Mouse (Mus musculus) layer of hippocampus, postnatal 14 days (tissue): Measurements from ENCODE around the gene Eng. TPM values are rescaled to one million over a fixed set of nuclear protein-coding genes. Genes with fewer than 3 reads are reported as not detected.
A peak's percentile ranks its signal among the peaks of the same experiment; 100 is the strongest.

Source experiments
- DNase-seq, 2 experiments: peaks; one replicate each; pipeline ENCODE4 v3.0.0; 2021 to 2022; ENCODE audit warnings: low spot score in 2 of 2, mixed read lengths in 1 of 2
- total RNA-seq, 2 experiments: library from RNA; stranded (reverse); gene quantifications; 2 replicates each; pipeline ENCODE4 v1.2.3; 2021

The Eng gene
- total RNA-seq, 2 experiments from 2014 or later, result 27.0 to 28.8 TPM

DNA sequence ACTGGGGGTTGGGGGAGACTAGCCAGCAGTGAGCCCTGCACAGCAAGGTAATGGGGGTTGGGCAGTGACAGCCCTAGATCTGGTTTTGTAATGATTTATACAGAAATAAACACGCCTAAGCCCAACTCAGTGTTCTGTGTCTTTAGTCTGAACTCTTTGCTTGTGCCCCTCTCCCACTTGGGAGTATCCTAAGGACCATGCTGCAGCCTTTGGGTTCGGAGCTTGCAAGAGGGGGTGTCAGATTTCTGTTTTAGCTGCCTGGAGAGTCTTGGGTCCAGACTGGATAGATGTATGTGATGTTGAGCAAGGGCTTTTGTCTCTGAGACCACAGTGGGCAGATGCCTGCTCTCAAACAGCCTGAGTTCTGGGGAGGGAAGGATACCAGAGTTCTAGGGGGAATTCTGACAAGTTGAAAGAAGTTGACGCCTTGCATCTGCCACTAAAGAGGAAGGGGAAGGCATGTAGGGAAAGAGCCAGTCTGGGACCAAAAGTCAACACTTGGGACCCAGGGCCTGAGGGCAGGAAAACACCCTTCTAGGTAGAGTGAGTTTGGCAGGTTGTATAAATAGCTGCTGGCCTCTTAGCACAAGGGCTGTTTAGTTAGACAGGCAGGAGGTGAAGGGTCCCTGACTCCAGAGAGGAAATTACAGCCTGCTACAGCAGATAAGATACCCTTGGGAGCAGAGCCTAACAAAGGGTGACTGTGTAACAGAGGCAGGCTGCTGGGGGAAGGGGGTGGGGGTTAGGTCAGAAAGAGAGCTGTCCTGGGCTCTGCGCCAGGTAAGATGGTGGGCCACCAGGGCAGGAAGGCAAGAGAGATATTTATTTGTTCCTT, 25.5 kb upstream of the Eng start:
- no peak for DNase-seq

DNA sequence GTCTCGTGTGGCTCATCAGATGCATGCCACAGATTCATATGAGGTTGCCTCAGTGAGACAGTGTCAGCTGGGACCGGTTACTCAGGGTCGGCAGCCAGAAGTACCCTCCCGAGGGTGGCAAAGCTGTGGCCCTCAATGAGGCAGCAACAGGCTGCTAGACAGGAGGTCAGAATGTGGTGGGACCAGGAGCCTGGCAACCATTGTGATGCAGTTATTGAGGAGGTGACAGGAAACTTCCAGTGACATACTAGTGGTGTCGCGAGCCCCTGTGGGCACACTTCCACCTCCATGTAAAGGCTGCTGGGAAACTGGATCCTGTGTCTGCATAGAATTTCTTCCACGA, 24.9 kb upstream of the Eng start, which contains the start of gene Ak1:
Gene Ak1 (plus strand): TSS at position 242 of the 343 bp plus-strand sequence.
- no peak for DNase-seq

DNA sequence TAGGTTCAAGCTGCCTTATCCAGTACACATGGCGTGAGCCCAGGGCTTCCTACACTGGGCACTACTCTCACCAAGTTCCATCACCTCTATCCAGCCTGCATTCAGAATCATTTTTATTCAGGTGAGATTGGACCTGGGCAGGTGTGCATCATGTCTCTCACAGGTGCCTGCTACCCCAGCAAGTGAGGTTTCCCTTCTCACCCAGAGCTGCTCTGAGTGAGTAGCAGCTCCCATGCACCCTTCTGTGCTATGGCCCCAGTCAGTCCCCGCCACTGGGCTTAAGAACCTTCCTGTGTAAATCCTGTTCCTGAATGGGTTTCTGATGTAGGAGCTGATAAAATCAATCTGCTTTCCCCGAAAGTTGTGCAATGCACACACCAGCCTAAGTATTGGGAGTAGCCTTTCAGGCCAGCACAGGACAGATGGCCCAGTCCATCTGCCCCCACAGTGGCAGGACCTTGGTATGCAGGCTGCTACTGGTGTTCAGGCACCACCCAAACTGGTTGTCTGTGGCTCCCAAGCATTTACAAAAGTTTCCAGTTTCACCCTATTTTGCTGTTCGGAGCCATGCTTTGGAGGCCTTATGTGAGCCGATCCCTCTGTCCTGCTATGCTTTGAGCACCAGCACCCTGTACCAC, 22.2 kb upstream of the Eng start:
- DNase-seq, result no peak

GRCm38 (mm10) chr2:32625212-32625872, 21.1 kb upstream of the Eng start:
- DNase-seq, result peak; percentile 80 to 87

- peak in 1 of 2 experiments; percentile 41 for DNase-seq
Measured at GRCm38 (mm10) chr2:32625873-32626694, 20.3 kb upstream of the Eng start.

DNA sequence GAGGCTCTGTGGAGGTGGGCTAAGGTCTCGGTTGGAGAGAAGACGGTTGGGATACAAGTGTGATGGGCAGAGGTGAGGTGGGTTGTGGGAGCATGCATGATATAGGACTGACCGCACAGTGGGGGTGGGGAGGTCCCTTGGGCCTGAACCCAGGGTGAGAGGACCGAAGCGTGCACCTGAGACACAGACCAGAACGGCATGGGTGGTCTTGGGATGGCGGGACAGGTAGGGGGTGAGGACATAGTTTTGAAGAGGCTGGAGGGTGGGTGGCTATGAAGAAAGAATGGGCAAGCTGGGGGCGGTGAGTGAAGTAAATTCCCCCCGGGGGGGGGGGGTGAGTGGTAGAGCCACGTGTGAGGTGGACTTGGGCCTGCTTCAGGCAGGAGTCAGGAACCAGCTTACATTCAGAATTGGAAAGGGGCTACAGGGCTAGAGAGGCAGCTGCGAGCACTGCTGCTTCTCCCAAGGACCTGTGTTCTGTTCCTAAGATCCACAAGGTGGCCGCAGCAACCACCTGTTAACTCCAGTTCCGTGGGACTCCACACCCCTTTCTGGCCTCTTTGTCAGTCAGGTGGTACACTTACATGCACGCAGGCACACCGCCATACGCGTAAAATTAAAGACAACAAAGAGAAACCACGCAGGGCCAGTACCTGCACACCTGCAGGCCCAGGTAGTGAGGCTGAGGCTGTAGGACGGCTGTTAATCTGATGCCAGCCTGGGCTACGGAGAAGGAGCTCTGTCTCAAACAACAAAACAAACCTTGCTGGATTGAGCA, 18.9 kb upstream of the Eng start:
- DNase-seq, result no peak

GRCm38 (mm10) chr2:32628044-32628550, 18.3 kb upstream of the Eng start:
- no peak for DNase-seq

DNA sequence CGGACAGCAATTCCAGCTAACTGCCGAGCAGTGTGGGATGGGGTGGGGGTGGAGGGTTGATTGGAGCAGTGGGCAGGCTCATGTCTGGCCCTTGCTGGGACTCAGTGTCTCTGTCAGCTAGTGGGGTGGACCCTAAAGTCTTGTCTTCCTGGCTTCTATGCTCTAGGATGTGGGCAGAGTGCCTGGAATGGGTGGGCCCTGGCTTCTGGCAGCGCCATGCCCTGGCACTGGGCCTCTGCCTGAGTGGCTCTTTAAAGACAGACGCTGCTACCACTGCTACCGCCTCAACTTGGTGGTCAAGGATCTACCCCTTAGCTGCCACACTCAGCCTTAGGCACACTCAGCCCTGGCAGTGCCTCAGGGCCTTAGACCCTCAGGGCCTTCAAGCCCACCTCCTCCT, 17.7 kb upstream of the Eng start:
- peak; percentile 64 to 83 for DNase-seq

DNA sequence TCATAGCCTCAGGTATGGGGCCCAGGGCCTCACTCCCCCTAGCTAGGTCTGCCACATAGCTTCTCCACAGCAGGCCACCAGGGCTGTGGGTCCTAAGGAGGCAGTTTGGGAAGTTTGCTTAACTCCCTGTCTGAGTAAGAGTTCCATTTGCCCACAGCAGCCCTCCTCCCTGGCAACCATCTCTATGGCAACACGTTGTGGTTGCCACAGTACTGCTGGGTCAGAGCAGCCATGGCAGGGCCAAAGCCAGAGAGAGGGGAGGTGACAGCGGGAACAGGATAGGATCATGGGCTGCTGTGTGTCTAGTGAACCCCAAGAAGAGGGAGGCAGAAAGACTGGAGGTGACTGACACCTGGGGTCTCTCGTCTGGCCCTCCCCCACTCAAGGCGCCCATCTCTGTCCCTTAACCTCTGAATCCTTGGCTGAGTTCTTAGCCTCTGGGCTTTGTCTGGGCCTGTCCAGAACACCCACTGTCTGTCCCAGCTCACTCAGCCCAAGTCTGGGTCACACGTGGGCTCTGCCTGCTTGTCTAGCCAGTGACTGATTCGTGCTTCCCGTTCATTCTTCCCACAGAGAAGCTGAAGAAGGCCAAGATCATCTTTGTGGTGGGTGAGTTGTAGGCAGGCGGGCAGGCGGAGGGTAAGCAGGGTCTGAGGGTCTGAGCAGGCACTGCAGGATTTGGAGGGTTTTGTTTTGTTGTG, 17.0 kb upstream of the Eng start:
- peak; percentile 33 to 64 for DNase-seq

- DNase-seq, result no peak
Measured at GRCm38 (mm10) chr2:32630036-32630435, 16.4 kb upstream of the Eng start.

GRCm38 (mm10) chr2:32631046-32631445, 15.3 kb upstream of the Eng start:
- DNase-seq, result no peak

DNA sequence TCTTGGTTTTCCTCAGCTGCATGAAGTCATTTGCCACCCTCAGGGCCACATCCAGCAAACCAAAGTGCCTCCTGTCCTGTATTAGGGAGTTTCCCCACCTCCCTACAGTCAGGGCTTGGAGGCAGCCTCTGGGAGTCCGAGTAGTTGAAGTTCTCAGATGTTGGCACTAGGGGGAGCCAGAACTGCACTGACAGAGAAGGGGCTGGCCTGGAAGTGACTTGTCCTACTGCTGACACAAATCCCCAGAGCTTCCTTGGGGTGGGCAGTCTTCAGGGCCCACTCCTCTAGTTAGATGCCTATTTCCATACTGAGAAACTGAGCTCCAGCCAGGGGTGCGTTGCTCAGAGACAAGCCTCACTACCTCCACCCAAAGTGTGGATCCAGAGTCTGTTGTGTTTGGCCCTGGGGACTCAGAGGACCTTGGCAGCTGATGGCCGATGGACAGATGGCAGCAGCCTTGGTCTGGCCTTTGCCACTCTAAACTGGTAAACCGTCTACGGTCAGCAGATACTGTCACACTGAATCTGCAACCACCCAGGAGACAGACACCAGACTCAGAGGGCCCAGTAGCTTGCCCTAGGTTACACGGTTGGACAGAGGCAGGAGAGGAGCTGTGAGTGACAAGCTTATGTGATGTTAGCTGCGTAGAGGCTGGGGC, 14.5 kb upstream of the Eng start:
- DNase-seq, result peak; percentile 71 to 82

DNA sequence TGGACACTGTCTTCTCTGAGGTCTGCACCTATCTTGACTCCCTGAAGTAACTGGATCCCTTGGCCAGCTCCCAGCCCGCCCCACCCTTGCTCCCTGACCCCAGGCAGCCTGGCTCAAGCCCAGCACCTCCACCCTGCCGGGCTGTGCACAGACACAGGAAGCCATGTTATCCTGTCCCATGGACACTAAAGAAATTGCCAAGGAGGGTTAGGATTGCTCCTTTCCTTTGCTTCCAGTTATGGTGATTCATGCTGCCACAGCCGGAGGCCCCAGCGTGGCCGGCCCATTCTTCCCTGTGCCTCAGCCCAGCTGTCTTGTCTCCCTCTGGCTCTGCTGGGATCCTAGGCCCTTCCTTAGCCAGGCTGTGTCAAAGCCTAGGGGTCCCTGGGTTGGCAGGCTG, 12.7 kb upstream of the Eng start:
- no peak for DNase-seq

- DNase-seq, result no peak
Measured at GRCm38 (mm10) chr2:32634277-32635105, 11.9 kb upstream of the Eng start.

DNA sequence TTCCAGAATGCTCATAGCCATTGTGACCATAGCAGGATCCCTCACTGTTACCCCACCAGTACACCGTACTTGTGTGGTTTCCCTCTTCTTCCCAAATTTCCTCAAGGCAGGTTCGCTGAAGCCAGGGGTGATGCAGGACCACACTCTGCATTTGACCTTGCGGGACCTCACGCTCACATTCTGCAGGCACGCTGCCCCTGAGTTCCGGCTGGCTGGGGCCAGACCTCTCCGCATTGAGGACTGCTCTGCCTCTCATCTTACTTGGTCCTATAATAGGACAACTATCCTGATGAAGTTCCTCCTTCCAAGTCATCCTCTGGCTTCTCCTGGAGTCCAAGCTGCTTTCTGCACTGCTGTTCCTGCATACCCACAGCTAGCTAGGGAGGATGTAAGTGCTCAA, 9.8 kb upstream of the Eng start:
- no peak for DNase-seq

DNA sequence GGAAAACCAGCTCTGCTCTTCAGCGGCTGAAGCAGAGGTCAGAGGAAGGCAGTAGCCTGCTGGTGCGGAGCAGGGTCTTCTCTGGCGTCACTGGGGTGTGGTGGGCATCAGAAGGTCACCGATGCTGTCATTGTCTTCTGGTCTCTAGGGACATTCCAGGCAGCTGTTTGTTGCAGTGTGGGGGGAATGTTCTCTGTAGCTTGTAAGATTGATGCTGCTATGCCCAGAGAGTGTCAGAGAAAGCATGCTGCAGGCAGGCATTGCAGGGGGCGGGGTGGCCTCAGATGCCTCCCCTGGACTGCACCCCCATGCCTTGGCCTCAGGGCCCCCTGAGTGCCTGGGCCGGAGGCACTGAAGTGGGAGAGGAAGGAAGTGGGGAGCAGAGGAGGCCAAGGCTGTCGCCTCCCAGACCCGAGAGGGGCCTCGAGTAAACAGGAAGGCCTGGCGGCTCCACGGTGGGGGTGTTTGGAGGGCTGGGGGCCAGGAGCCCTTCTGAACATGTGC, 8.6 kb upstream of the Eng start:
- peak in 1 of 2 experiments; percentile 43 for DNase-seq

- DNase-seq, result no peak
Measured at GRCm38 (mm10) chr2:32639632-32640031, 6.8 kb upstream of the Eng start.

DNA sequence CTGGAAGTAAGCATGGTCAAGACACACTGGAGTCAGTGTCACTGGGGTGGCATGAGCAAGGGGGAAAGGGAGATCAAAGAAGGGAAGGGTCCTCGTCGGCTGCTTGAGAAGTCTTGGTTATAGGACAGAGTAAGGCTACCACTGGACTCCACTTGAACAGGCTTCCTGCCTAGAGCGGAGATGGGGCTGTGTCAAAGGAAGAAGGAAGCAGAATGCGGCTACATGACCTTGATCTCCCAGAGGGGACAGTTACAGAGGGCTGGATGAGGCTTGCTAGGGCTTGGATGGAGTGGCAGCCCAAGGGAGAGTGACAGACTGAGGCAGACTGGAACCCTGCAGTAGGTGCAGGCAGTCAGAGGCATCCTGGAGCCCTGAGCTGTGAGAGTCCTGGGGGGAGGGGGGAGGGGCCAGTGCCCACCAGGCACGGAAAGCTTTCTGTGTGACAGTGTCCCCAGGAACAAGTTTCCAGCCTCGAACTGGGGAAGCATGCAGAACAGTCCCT, 5.8 kb upstream of the Eng start:
- DNase-seq, result no peak
